In the genomic region with DNA sequence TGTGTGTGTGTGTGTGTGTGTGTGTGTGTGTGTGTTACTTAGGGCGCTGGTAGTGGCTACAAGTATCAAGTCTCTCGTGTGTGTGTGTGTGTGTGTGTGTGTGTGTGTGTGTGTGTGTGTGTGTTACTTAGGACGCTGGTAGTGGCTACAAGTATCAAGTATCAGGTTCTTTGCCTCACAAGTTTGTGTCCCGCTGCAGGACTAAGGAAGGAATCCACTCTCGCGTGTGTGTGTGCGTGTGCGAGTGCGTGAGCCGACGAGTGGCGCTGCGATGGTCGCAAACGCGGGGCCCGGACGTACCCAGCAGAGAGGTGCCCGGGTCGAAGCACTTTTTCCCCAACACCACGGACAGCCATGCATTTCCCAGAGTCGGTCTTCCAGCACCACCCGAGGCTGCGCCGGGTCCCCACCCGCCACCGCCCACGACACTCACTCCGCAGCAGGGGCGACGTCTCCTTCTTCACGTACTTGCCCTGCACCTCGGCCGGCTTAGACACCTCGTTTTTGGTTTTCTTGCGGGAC, we compare ENCODE assay signal across 8 mouse cellular contexts. TPM values are rescaled to one million over a fixed set of nuclear protein-coding genes. Genes with fewer than 3 reads are reported as not detected.
A peak's percentile ranks its signal among the peaks of the same experiment; 100 is the strongest.
DNase-seq lines count a peak whose midpoint lies in the region; ATAC-seq and TF ChIP-seq lines count a peak whose summit lies in the region.

No protein-coding gene starts in this region.

- no peak for DNase-seq in heart, adult 2 months
- DNase-seq in heart, postnatal 36 days, result no peak
- peak; percentile 63 for DNase-seq in G1E (ENCODE audit: low spot score)
- DNase-seq in embryonic facial prominence, embryonic 11.5 days (ENCODE audit: low spot score), result peak; percentile 47
- DNase-seq in kidney, postnatal 36 days, result peak; percentile 24 to 59

- peak overlapping the region; percentile 83 for H3K9ac ChIP-seq in heart, adult 2 months (ENCODE audit: low read depth, low read length)
- peak overlapping the region; percentile 95 for H3K9ac ChIP-seq in embryonic facial prominence, embryonic 11.5 days (replicated peaks; ENCODE audit: low read length)
- H3K9ac ChIP-seq in heart, embryonic 15.5 days, result peak overlapping the region; percentile 99

- no peak for ATAC-seq in G1E (ENCODE audit: extremely low read depth, insufficient number of reproducible peaks, low FRiP score, poor library complexity, severe bottlenecking)
- peak; percentile 57 for ATAC-seq in embryonic facial prominence, embryonic 11.5 days (replicated peaks; ENCODE audit: insufficient number of reproducible peaks, low FRiP score, low TSS enrichment, low read depth)
- ATAC-seq in heart, embryonic 15.5 days (replicated peaks; ENCODE audit: insufficient number of reproducible peaks, insufficient read depth, low FRiP score, low read depth), result peak; percentile 53
- ATAC-seq in megakaryocyte progenitor cell, adult 5-6 weeks (replicated peaks; ENCODE audit: poor library complexity), result peak; percentile 41

- peak overlapping the region; percentile 81 for H3K4me3 ChIP-seq in heart, adult 2 months
- H3K4me3 ChIP-seq in G1E (ENCODE audit: low read depth, low read length), result peak overlapping the region; percentile 83
- peak overlapping the region; percentile 83 for H3K4me3 ChIP-seq in embryonic facial prominence, embryonic 11.5 days (ENCODE audit: low read depth, low read length)
- peak overlapping the region; percentile 94 for H3K4me3 ChIP-seq in heart, embryonic 15.5 days
- H3K4me3 ChIP-seq in small intestine, adult 2 months (ENCODE audit: low read depth, low read length), result peak overlapping the region; percentile 97

- TF ChIP-seq POLR2A in heart, adult 2 months (IDR thresholded peaks at IDR 0.05; ENCODE audit: insufficient read depth, low read depth, low read length), result no peak
- no peak for TF ChIP-seq POLR2A in small intestine, adult 2 months (IDR thresholded peaks at IDR 0.05; ENCODE audit: low read depth, low read length)

- TF ChIP-seq CTCF in heart, adult 2 months (IDR thresholded peaks at IDR 0.05), result no peak
- no peak for TF ChIP-seq CTCF in G1E (IDR thresholded peaks at IDR 0.05; ENCODE audit: low read depth, low read length)
- no peak for TF ChIP-seq CTCF in small intestine, adult 2 months (IDR thresholded peaks at IDR 0.05; ENCODE audit: extremely low read depth, insufficient read length, insufficient replicate concordance, low read depth, low read length)

- WGBS in heart, adult 2 months, result under 1% methylated on average over 36 of the region's 36 CpGs
- 0% methylated on average over 36 of the region's 36 CpGs for WGBS in embryonic facial prominence, embryonic 11.5 days
- 0% methylated on average over 36 of the region's 36 CpGs for WGBS in heart, embryonic 15.5 days
- under 1% methylated on average over 36 of the region's 36 CpGs for WGBS in small intestine, adult 2 months

- H3K36me3 ChIP-seq in heart, adult 2 months (ENCODE audit: control insufficient read depth, insufficient read depth, low read length), result peaks cover 36% of the 10 kb centered on the region
- peaks cover 30% of the 10 kb centered on the region for H3K36me3 ChIP-seq in G1E (replicated peaks)
- H3K36me3 ChIP-seq in embryonic facial prominence, embryonic 11.5 days (replicated peaks; ENCODE audit: control insufficient read depth, insufficient read depth, low read depth, low read length), result peaks cover 2% of the 10 kb centered on the region; the same call in 1 of the 2 replicates
- H3K36me3 ChIP-seq in heart, embryonic 15.5 days, result peaks cover 23% of the 10 kb centered on the region
- H3K36me3 ChIP-seq in small intestine, adult 2 months (ENCODE audit: control insufficient read depth, insufficient read depth, low read length), result peaks cover 20% of the 10 kb centered on the region

- peak overlapping the region; percentile 71 for H3K4me2 ChIP-seq in embryonic facial prominence, embryonic 11.5 days (ENCODE audit: low read depth, low read length)
- H3K4me2 ChIP-seq in heart, embryonic 15.5 days, result peak overlapping the region; percentile 67

- H3K4me1 ChIP-seq in heart, adult 2 months (ENCODE audit: control insufficient read depth, insufficient read depth, low read length), result peaks cover 3% of the 10 kb centered on the region
- H3K4me1 ChIP-seq in G1E (ENCODE audit: insufficient read depth, low read depth, low read length), result peaks cover 38% of the 10 kb centered on the region
- no peaks in the 10 kb centered on the region; the same call in 1 of the 2 replicates for H3K4me1 ChIP-seq in embryonic facial prominence, embryonic 11.5 days (ENCODE audit: control insufficient read depth, insufficient read depth, low read length)
- peaks cover 21% of the 10 kb centered on the region for H3K4me1 ChIP-seq in heart, embryonic 15.5 days (replicated peaks)
- H3K4me1 ChIP-seq in small intestine, adult 2 months (ENCODE audit: control insufficient read depth, insufficient read depth, insufficient read length, low read length), result peaks cover 1% of the 10 kb centered on the region; the same call in 1 of the 2 replicates

- H3K9me3 ChIP-seq in G1E (replicated peaks), result no peaks in the 10 kb centered on the region
- H3K9me3 ChIP-seq in embryonic facial prominence, embryonic 11.5 days (replicated peaks; ENCODE audit: control insufficient read depth, low read length), result no peaks in the 10 kb centered on the region
- no peaks in the 10 kb centered on the region for H3K9me3 ChIP-seq in heart, embryonic 15.5 days (replicated peaks)

- no peak for TF ChIP-seq EP300 in heart, adult 2 months (IDR thresholded peaks at IDR 0.05; ENCODE audit: insufficient read depth, low read depth, low read length)

- peaks cover 5% of the 10 kb centered on the region; the same call in 1 of the 2 replicates for H3K79me2 ChIP-seq in heart, adult 2 months (replicated peaks; ENCODE audit: control insufficient read depth, insufficient read depth, low read length)

- no peaks in the 10 kb centered on the region for H3K27me3 ChIP-seq in heart, adult 2 months (ENCODE audit: control insufficient read depth, insufficient read depth, low read length)
- H3K27me3 ChIP-seq in G1E (ENCODE audit: insufficient read depth, low read length), result peaks cover 4% of the 10 kb centered on the region; the same call in 1 of the 2 replicates
- H3K27me3 ChIP-seq in embryonic facial prominence, embryonic 11.5 days (ENCODE audit: control insufficient read depth, insufficient read depth, low read length), result no peaks in the 10 kb centered on the region
- H3K27me3 ChIP-seq in heart, embryonic 15.5 days, result no peaks in the 10 kb centered on the region
- no peaks in the 10 kb centered on the region for H3K27me3 ChIP-seq in small intestine, adult 2 months (ENCODE audit: control insufficient read depth, insufficient read depth, low read length)

- peak overlapping the region; percentile 95 for H3K27ac ChIP-seq in heart, adult 2 months
- H3K27ac ChIP-seq in embryonic facial prominence, embryonic 11.5 days (replicated peaks; ENCODE audit: low read depth, low read length), result peak overlapping the region; percentile 91
- H3K27ac ChIP-seq in heart, embryonic 15.5 days, result peak overlapping the region; percentile 93
- peak overlapping the region; percentile 65 for H3K27ac ChIP-seq in small intestine, adult 2 months (ENCODE audit: insufficient read depth, low read depth, low read length)

- intact Hi-C loops in heart, adult 2 months (cut with DNase I), result loop anchor here (5.0 kb wide), 2 partner anchors 76 to 161 kb away; no protein-coding TSS in a partner anchor
- intact Hi-C loops in heart, postnatal 36 days (cut with DNase I), result loop anchor here (2.0 to 10.0 kb wide), 3 partner anchors 24 to 68 kb away; no protein-coding TSS in a partner anchor

RNA-seq across cellular contexts. Expression of gene Sav1, which starts 0.5 kb away (rescaled TPM):
- total RNA-seq in heart, adult 2 months (2021), result 10 to 100 TPM; 21.3 to 23.6 TPM
- 13.5 and 25.8 TPM in 2 replicates for polyA plus RNA-seq in heart, adult 2 months (2012; rRNA removed)
- total RNA-seq in heart, postnatal 36 days (2021), result 10 to 100 TPM; 25.5 TPM
- total RNA-seq in G1E (2014; fragmentation: Nextera tagmentation) (138 and 156 TPM in 2 replicates), G1E (2017) (61.3 and 79.9 TPM in 2 replicates)
- polyA plus RNA-seq in G1E (2012), result 26.7 and 36.1 TPM in 2 replicates
- polyA plus RNA-seq in embryonic facial prominence, embryonic 11.5 days (2014; fragmentation: Nextera tagmentation; extraction: Ambion mirVana), result 10.4 and 12.5 TPM in 2 replicates
- 4.9 and 5.7 TPM in 2 replicates for polyA plus RNA-seq in heart, embryonic 15.5 days (2015; fragmentation: Nextera tagmentation; extraction: Ambion mirVana)
- 93.9 and 96.8 TPM in 2 replicates for total RNA-seq in megakaryocyte progenitor cell, adult 5-6 weeks (2015)
- total RNA-seq in megakaryocyte progenitor cell, adult 5-6 weeks (2017), result 35.5 and 42.6 TPM in 2 replicates
- 2.3 and 4.7 TPM in 2 replicates for polyA plus RNA-seq in small intestine, adult 2 months (2012; rRNA removed)

Comparison
In these comparisons a context has a peak if more than half of its experiments do, and no peak if none do; other contexts are left out.
1. DNase-seq: peak in G1E (single experiment), embryonic facial prominence, embryonic 11.5 days (single experiment) and kidney, postnatal 36 days (2 of 2); none in heart, adult 2 months (0 of 2) and heart, postnatal 36 days (0 of 2).
2. Peak in every context shown above with its lines, with median percentiles within 50 percentile points of each other: H3K27ac ChIP-seq, H3K4me3 ChIP-seq and H3K9ac ChIP-seq.